Mouse (Mus musculus): ENCODE data around the gene Cpa1.

Gene Cpa1

DNA sequence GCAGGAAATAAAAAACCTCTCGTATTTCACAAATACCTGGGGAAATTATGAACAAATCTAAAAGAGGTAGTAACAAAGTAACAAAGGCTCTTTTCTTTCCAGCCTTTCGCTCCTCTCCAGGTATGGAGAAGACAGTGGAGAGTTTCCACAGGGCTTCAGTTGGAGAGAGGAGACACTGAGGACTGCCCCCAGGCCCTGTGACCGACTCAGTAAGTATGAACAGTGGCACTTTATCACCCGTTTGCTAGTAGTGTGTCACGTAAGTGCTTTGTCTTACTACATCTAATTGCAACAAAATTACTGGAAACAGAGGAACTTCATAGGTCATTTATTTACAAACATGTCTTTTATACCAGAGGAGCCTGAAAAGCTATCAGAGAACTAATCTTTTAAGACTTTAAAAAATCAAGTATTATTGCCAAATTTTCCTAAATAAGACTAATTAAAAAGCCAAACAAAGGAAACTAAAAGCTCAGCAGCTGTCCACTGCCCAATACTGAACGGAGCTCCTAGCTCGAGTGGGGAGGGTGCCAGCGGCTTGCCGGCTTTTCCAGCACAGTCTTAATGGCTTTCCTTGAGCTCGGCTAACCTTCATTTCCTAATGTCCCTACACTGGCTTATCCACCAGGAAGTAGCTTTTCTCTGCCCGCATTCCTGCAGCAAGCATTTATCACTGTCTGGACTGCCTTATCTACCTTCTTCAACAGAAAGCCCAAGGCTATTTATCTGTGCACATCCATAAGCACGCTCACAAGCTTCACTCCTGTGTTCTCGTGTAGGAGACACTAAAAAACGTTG, 34.9 kb downstream of the Cpa1 start:
- no peak for DNase-seq (ENCODE audit: extremely low spot score)

DNA sequence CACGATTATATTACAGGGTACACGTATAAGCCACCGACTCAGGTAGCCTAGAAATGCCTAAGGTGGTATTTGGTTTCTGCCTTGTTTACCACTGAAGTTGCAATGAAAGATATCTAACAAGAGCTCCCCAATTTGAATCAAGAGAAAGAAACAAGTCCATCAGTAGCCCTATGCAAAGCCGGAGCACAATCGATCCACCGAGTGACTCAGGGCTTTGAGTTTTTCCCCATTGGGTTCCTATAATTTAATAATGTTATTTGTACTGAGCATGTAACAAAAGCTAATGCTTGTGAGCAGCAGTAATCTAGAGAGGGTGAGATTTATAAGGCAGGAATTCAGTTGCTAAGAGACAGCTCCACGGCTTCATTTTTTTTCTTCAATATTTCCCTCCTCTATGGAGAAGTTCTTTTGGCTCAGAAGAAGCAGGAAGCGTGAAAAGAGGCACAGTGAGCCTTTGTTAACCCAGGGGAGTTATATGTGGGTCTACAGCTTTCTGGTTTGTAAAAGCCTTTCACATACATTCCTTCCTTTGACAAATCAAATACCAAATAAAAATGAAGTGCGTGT, 35.8 kb downstream of the Cpa1 start:
- no peak for DNase-seq (ENCODE audit: extremely low spot score)

DNA sequence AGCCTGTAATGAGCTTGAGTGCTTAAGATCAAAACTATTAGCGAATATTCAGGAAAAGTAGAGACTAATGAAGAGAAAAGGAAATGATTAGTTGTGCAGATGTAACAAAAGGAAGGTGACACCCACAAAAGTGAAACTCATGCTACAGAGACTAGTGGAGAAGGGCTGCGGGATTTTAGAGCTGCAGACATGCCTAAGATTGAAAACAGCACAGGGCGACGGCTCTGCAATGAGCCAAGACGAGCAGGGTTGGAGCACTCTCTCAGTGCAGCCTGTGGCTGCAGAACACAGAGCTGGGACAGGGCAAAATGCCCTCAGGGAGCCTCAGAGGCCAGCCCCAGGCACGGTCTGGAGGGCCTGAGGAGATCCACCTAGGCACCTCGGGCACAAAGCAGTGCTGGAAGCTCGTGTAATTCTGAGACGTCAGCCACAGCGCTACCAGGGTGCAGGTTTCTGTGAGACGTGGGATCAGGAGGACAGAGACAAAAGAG, 36.3 kb downstream of the Cpa1 start:
- peak; percentile 59 for DNase-seq (ENCODE audit: extremely low spot score)

DNA sequence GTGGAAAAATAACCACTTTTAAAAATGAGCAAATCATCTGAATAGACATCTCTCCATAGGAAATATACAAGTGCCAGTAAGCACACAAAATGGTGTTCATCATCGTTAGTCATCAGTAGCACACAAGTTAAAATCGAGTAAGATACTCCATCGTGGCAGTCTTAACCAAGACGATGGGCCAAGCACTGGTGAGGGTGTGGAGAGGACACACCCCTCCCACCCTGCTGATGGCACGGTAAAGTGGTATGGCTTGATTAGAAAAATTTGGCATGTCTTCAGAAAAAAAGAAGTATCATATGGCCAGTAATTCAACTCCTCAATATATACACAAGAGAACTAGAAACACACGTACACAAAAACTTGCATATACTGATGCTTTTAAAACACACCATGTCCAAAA, 37.5 kb downstream of the Cpa1 start:
- DNase-seq (ENCODE audit: extremely low spot score): no peak

DNA sequence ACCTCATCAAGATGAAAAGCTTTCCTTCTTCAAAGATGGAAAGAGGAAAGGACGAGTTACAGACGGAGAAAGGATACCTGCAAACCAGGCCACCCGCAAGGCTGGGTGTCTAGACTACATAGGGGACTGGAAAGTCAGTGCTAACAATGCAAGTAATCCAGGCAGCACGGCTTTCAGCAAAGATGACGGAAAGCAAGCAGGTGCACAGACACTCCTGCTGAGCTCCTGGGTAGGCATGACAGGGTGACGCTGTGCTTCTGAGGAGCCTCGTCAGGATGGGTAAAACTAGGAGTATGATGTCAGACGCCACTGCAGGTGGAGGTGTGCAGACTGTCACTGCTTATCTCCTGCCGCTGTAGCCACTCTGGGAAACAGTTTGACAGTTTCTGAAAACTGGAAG, 38.6 kb downstream of the Cpa1 start:
- no peak for DNase-seq (ENCODE audit: extremely low spot score)

DNA sequence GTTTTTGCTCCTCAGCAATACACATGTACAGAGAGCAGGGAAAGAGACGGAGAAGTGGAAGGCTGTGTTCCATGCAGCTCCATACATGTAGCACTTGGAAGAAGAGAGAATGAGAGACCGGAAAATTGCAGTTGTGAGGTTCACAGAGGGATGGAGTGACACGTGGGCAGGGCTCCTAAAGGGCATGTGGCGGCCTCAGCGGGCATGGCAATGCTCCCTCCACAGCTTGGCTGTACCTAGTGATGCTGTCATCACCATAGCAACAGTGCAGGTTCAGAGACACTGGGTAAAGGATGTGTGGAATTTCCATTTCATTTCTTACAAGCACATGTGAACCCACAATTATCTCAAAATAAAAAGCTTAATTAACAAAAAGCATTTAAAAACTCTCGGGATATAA, 39.5 kb downstream of the Cpa1 start:
- DNase-seq (ENCODE audit: extremely low spot score): no peak

DNA sequence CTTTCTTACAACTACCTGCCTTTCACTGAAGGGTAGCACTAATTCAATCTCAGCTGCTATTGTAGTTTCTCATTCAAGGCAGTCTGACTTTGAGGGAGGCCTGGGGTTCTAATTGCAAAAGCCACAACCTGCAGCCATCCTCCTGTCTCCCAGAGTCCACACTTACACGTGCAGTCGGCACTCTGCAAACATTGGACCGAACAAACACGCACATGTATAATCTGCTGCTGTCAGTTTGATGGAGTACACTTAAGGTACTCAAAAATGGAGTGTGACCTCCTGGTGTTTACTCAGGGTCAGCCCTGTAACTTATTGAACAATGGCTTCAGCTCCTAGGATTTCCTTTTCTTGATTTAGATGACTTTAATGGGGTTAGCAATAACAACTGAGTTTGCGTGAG, 40.5 kb downstream of the Cpa1 start:
- DNase-seq (ENCODE audit: extremely low spot score): no peak

DNA sequence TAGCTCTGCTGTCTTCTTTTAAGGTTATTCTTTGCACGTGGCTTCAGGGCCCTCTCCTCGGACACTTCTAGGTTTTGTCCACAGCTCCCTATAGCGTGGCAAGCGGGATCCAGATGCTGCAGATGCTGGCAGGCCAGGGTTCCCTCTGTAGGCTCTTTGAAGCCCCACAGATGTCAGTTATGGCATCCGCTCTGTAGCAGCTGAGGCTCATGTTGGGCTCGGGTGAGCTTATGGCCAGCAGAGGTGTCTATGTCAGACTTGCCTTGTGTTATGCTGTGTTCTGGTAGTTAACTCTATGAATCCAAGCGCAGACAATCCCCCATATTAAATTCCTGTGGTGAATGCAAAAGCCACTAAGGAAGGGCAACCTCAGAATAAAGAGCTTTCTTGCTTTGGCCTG, 41.4 kb downstream of the Cpa1 start:
- DNase-seq (ENCODE audit: extremely low spot score): no peak

DNA sequence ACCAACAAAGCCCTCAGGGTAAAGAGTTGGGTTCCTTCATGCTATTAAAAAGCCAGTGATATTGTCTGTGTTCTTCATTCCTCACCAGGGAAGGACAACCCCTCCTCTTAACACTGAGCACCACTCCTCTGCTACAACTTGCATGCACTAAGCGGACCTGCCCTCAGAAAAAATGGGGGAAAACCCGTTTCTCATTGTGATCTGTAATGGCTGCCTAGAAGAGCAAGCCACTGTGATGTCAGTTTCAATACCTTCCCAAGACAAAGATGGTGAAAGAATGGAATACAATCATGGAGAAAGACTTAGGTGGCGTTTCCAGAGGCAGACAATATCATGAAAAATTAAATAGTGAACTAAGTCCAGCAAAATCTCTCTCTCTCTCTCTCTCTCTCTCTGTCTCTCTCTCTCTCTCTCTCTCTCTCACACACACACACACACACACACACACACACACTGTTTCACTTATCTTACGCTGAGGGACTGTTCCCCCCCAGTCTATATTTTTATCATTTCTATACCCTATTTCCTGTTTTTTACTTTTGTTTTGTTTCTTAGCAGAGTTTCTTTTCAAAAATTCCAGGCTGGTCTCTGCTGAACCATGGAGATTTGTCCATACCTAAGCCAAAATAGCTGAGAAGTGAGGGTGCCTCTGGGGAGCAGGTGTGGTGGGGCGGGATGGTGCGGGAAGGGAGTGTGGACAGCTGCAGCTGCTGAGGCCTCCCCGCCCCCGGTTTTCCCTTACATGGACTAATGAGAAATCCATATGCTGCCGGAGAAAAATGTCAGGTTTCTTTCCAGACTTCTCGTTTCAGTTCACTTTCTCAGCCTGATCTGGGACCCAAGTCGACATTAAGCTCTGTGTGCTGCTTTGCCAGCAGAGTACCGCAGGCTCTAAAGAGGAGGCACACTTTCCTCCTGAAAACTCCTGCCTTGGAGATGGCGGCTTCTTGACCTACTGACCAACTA, 43.2 kb downstream of the Cpa1 start:
- DNase-seq (ENCODE audit: extremely low spot score): no peak

DNA sequence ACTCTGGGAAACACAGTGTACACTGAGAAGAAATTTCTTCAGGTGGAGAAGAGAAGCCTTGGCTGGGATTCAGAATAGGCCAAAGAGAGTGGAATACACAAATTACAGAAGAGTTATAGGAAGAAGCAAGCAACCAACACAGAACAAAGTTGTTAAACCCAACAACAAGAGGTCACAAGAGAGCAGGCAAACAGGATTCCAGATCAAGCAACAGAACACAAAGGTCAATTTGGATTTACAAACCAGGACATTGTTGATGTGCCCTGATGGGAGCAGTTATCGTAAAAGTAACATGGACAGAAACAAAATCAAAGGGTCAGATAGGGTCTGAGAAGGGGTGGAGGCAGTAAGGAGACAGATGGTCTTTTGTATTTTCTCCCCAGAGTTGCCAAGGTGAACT, 45.6 kb downstream of the Cpa1 start:
- DNase-seq (ENCODE audit: extremely low spot score): no peak

DNA sequence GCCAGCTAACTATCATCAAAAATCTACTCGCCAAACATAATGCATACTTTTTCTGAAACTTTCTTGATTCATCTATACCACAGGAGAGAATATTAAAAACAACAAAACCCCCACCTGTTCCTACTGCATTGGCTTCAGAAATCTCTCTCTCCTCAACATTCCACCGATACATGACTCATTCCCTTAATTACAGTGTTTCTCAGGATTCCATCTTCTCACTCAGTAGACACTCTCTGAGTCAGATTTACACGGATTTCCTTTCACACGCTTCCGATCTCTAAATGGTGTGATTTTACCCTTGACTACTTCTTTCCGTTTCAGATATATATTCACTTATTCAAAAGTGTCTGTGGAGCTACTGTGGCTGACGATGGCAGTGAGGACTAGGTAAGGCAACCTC, 48.2 kb downstream of the Cpa1 start:
- no peak for DNase-seq (ENCODE audit: extremely low spot score)

DNA sequence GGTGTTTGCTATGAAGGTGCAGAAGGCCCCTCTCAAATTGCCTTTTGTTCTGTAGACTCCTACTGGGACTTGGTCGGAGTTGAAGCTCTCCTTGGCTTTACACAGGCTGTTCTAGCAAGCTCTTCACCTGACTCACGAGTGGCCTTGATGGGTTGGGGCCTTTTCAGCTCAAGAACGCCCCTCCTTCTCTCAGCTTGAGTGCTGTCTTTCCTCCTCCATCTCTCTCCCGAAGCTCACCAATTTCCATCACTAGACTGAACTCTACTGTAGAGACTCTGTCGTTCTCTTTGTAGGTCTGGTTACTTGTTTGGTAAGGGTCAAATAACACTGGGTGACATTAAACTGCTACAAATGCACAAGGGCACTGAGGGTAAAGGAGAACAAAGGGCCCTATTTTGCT, 53.8 kb downstream of the Cpa1 start:
- no peak for DNase-seq (ENCODE audit: extremely low spot score)

DNA sequence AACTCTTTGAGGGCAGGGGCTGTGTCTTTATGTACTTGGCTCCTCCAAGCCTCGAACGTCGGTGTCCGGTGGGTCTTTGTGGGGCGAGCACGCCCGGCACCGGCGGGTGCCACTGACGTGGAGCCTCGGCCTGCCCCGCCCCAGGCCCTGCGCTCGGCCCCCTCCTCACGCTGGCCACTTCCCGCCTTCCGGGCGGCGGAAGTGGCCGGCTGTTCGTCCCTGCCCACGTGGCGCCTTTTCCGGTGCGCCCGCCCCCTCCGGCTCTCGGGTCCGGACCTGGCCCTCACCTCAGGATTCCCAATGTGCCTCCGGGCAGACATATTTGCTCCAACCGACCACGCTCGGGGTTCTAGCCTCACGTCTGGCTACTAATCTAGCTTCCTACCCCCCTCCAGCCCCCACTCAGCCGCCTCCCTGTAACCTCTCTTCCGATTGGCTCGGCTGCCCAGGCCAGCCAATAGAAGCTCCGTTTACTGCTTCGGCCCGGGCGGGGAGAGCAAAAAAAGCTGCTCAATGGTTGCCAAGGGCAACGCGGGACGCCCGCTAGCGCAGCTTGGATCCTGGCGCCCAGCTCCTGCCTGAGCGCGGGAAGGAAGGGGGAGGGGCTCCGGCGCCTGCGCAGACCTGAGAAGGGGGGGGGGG, 54.5 kb downstream of the Cpa1 start, which contains the start of gene Cep41:
Gene Cep41 (minus strand): TSS at position 400 of the 642 bp plus-strand sequence.
- DNase-seq (ENCODE audit: extremely low spot score): peak; percentile 100

DNA sequence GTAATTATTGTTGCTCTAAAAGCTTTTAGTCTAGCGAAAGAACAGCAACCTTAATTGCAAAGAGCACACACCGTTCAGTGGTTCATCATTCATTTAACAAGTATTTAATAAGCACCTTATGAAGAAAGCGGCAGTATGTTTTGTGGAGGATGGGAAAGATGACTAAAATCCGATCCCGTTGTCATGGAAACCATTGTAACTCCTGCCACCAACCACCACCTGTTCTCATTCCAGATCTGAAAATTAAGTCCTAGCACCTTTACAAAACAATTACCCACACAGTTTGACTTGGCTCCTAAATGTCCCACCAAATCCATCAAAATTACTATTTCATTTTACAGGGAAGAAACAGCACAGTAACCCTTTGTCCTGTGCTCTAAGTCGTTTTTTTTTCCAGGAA, 55.2 kb downstream of the Cpa1 start:
- DNase-seq (ENCODE audit: extremely low spot score): no peak

All from embryo, embryonic 9.5 days (tissue).